Mouse (Mus musculus) cerebellum, adult 11-12 months (tissue): ENCODE measurements at regions not wholly inside any gene's neighbourhood (a gene's known extent, or its start where the extent isn't known, plus 50 kb on each side); places are given as distances from the start of the nearest gene placed in this dataset.

Source experiments
- DNase-seq: peaks from one replicate; pipeline ENCODE4 v3.0.0; 2022

- DNase-seq: no peak
Observed at GRCm38 (mm10) chr6:99932923-99933322, 206.7 kb upstream of the Prok2 start.

DNA sequence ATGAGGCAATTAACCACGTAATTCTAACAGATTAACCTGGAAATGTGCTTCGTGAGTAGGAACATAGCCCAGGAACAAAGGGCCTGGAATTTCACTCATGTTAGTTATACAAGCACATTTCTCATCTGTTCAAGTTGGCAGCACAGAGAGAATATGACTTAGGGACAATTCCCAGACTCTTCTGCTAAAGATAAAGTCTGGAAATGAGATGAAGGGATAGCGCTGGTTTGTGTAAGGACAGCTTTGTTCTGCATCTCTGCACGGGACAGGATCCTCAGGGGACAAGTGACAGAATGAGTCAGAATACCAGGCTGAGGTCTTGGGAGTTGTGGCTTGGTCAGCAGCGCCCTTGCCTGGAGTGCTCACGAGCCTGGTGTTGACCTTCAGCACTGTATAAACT is 206.2 kb upstream of the Prok2 start:
- DNase-seq: no peak

- no peak for DNase-seq
Observed at GRCm38 (mm10) chr6:99931588-99931987, 205.4 kb upstream of the Prok2 start.

- DNase-seq: no peak
Observed at GRCm38 (mm10) chr6:99930316-99930715, 204.1 kb upstream of the Prok2 start.

GRCm38 (mm10) chr6:99927933-99928555 is 201.9 kb upstream of the Prok2 start:
- no peak for DNase-seq

DNA sequence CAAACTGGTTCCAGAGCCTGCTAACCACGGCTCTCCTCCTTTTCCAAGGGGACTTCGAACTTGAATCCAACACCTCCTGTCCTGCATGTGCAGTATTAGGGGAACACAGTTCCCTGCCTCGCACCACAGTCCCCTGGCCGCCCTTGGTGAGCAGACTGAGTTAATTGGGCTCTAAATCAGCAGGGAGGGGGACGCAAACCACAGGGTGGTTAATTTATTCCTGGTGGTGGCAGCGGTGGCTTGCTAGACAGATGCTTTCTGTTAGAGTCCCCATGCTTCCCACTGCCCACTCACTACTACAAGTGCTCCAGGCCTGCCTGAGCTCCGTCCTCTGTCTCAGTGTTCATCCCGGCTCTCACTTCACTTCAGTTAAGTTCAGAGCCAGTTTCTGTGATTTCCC is 198.0 kb upstream of the Prok2 start:
- DNase-seq: no peak

DNA sequence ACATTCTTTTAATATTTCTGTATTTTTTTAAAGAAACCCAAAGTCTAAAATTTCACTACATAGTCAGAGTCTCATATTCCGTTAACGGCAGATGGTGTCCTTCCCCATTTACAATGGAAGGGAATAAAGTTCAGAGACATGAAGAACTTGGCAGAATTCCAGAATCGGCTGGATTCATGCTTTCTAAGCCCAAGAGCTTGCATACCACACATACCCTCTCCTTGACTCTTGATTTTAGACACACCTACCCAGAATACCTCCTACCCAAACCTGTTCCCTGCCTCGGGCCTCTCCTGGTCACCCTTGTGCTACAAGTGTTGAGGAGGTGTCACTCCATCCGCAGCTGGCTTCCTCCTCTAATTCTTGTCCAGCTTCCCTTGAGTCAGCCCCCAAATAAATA is 195.8 kb upstream of the Prok2 start:
- DNase-seq: no peak

GRCm38 (mm10) chr6:99919816-99920562 is 193.8 kb upstream of the Prok2 start:
- no peak for DNase-seq

GRCm38 (mm10) chr6:99918351-99918750 is 192.2 kb upstream of the Prok2 start:
- no peak for DNase-seq

- DNase-seq: no peak
Observed at GRCm38 (mm10) chr6:99909921-99910320, 183.7 kb upstream of the Prok2 start.

- no peak for DNase-seq
Observed at GRCm38 (mm10) chr6:99909459-99909858, 183.3 kb upstream of the Prok2 start.

DNA sequence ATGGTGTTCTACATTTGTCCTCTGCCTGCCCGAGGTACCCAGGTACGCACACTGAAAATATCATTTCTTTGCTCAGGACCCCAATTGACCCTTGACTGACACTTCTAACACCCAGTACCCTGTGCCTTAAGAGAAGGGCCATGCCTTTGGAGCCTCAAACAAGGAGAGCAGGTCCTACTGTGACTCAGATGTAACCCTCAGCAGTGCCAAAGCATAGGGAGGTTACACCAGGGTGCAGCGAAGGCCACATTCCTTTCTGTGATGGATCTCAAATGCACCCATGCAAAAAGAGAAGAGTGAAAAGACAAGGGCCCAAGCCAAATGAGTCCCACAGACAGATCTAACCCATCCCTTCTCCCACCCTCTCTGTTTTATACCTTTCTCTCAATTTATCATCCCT is 181.9 kb upstream of the Prok2 start:
- no peak for DNase-seq

DNA sequence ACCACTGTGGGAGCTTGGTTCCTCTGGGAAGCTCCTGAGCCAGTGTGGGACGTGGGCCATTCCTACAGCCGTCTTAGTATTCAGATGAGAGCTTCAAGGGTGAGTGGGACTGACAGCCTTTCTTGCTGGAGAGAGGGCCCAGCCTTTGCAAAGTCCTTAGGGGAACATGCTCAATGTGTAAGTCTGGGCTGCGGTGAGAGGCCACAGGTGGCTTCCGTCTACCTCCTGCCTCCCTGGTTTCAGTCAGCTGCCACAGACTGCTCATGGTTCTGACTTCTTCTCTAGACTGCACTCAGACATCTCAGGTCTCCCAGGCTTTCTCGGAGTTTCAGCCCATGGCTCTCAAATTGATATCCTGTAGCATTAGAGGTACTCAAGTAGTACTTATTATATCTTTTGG is 179.0 kb upstream of the Prok2 start:
- DNase-seq: no peak

DNA sequence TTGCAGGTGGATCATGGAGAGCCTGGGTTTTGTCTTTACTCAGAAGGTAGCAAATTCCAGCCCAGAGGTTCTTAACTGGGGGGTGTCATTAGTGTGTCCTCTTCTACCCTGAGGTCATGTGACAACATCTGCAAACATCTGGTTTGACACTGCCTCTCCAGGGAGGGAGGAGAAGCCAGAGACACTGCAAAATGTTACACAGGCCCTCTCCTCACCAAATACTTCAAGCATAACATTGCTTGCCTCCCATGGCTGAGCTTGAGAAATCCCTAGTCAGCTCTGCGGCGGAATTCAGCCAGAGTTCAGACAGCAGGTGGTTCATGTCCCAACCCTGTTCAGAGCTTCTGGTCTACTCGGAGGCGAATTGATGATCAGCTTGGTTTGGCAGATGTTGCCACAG is 178.4 kb upstream of the Prok2 start:
- no peak for DNase-seq

GRCm38 (mm10) chr6:99904044-99904443 is 177.9 kb upstream of the Prok2 start:
- DNase-seq: peak; percentile 65

DNA sequence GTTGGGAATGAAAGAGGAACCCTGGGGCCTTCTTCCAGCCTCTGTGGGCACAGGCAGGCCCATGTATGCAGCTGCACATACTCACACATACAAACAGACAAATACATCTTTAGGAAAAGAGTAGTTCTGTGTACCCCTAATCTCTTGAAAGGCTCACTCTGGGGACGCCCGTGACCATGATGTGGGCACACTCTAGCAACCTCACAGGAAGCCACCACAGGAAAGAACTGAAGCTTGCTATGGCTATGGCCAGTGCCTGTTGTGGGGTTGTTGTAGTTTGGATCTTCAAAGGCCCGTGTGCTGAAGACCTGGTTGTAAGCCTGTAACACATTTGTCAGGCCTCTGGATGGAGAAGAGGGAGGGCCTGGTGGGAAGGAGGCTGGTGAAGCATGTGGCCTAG is 175.4 kb upstream of the Prok2 start:
- DNase-seq: no peak

DNA sequence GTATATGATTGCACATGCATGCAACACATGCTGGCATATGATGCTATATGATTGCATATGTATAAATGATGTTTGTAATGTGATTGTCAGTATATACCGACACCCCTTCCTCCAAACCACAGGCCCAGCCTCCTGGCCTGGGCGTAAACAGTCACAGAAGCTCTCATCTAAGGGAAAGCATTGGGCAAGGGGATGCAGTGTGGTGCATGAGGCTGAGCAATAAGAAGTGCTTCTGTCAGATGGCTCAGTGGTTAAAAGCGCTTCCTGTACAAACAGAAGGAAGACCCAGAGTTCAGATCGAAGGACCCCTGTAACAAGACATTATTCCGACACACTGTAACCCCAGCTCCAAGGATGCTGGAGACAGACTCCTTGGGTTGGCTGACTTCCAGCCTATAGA is 175.0 kb upstream of the Prok2 start:
- no peak for DNase-seq

DNA sequence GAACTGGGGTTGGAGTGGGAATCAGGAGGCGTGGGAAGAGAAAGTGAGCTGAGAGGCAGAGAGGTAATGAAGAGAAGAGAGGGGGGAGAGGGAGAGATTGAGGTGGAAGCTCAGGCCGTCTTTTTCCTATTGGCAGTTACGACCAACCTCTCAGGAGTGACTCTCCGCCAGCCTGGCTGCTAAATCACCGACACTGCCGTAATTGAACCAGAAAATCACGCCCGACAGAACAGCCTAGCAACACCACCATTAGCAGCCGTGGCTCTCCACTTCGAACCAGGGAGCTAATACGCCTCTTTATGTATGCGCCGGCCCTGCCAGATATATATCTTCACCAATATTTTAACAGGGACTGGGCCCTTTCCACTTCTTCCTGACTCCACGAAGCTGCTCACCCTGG is 173.5 kb upstream of the Prok2 start:
- DNase-seq: no peak

GRCm38 (mm10) chr6:99898077-99898476 is 171.9 kb upstream of the Prok2 start:
- DNase-seq: no peak

- no peak for DNase-seq
Observed at GRCm38 (mm10) chr6:99895558-99895957, 169.4 kb upstream of the Prok2 start.

DNA sequence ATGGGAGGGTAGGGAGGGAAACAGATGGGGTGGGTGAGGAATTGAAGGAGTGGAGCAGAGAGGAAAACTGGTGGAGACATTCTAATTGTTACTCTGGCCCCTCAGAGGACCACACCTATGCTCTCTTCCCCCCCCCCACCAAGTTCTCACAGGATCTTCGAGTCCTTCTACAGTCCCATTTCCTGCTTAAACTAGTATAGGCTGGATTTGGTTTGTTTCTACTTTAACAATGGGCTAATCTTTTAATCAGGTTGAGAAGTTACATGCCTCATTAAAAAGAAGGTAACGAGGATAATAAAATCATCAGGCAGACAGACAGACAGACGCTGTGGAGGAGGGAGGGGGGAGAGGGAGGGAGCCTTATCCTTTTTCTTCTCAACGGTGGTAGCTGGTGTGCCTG is 167.7 kb upstream of the Prok2 start:
- no peak for DNase-seq

- DNase-seq: no peak
Observed at GRCm38 (mm10) chr6:99892204-99892603, 166.0 kb upstream of the Prok2 start.

- DNase-seq: no peak
Observed at GRCm38 (mm10) chr6:99891790-99892189, 165.6 kb upstream of the Prok2 start.

- no peak for DNase-seq
Observed at GRCm38 (mm10) chr6:99890805-99891204, 164.6 kb upstream of the Prok2 start.

GRCm38 (mm10) chr6:99889055-99889454 is 162.9 kb upstream of the Prok2 start:
- DNase-seq: no peak
